Mouse (Mus musculus) hindbrain, embryonic 11.5 days (tissue): Measurements from ENCODE around the gene Tescl. TPM values are rescaled to one million over a fixed set of nuclear protein-coding genes. Genes with fewer than 3 reads are reported as not detected.

Experiments
- ATAC-seq: fragments of 200-750 bp; cut with Nextera tagmentation; 2 replicates; pipeline ENCODE4 v1.8.0; 2017; ENCODE audit warnings: mild to moderate bottlenecking, moderate TSS enrichment, moderate library complexity; ENCODE audit not compliant: low FRiP score
- DNase-seq: peaks from one replicate; pipeline ENCODE4 v3.0.0-alpha.2; 2015; ENCODE audit warnings: low spot score
- H3K27ac ChIP-seq: fragments of 300-500 bp; sonication (generic); 2 replicates; pipeline ENCODE4 v1.5.1; 2014; ENCODE audit warnings: mild to moderate bottlenecking, low read depth, low read length
- H3K27me3 ChIP-seq: fragments of 300-500 bp; sonication (generic); 2 replicates; pipeline ENCODE4 v1.6.1; 2014; ENCODE audit warnings: mild to moderate bottlenecking, low read length, moderate library complexity, mixed read lengths; ENCODE audit not compliant: control insufficient read depth, insufficient read depth
- H3K36me3 ChIP-seq: fragments of 300-500 bp; sonication (generic); 2 replicates; pipeline ENCODE4 v1.6.1; 2014; ENCODE audit warnings: mild to moderate bottlenecking, low read length, moderate library complexity, mixed read lengths; ENCODE audit not compliant: control insufficient read depth, insufficient read depth
- H3K4me1 ChIP-seq: fragments of 300-500 bp; sonication (generic); replicated peaks from 2 replicates; pipeline ENCODE4 v1.6.1; 2014; ENCODE audit warnings: low read length, mixed read lengths; ENCODE audit not compliant: control insufficient read depth, insufficient read depth
- H3K4me2 ChIP-seq: fragments of 300-500 bp; sonication (generic); replicated peaks from 2 replicates; pipeline ENCODE4 v1.6.1; 2014; ENCODE audit warnings: mild to moderate bottlenecking, low read depth, low read length
- H3K4me3 ChIP-seq: fragments of 300-500 bp; sonication (generic); 2 replicates; pipeline ENCODE4 v1.5.1; 2014; ENCODE audit warnings: low read depth, low read length
- H3K9ac ChIP-seq: fragments of 300-500 bp; sonication (generic); 2 replicates; pipeline ENCODE4 v1.6.1; 2014; ENCODE audit warnings: low read depth, low read length
- H3K9me3 ChIP-seq: fragments of 300-500 bp; sonication (generic); 2 replicates; pipeline ENCODE4 v1.6.1; 2016; ENCODE audit warnings: low read length; ENCODE audit not compliant: control insufficient read depth
- WGBS: fragments of 180-500 bp; shearing (Covaris S2); extraction: QIAGEN DNeasy Blood & Tissue Kit; methylation state at CpG from one replicate; pipeline ENCODE4 v1.1.7; 2014; 5-methylcytosine and 5-hydroxymethylcytosine counted together
- polyA plus RNA-seq: library from polyadenylated mRNA; unstranded; fragments of >200 nt; fragmentation: Nextera tagmentation; extraction: Ambion mirVana; gene quantifications from 2 replicates; pipeline ENCODE4 v1.2.1, GENCODE M21; 2014

The Tescl gene
- polyA plus RNA-seq, 1 experiment from 2014 or later: not detected

DNA sequence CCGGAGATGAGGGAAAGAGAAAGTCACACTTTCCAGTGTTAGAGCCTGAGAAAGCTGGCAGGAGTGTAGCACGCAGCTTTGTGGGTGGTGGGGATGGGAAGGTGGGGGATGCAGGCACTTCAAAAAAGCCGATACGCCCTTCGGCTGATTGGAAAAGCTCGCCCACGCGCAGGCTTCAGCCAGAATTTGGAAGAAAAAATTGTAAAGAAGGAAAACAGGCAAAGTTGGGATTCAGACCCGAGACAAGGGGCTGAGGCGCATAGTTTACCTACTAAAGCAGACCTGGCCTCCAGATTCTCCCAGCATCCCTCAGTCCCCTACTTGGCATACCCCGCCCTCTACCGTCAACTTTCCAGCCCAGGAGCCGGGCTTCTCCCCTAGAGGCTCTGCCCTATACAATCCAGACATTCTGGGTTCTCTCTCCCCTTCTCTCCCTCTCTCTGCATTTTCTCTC lies 8.0 kb downstream of the Tescl start:
- H3K27me3 ChIP-seq: no peaks in the 10 kb centered on the region
- H3K4me2 ChIP-seq: peak overlapping the region; percentile 39
- WGBS: 7% methylated on average over 13 of the region's 13 CpGs
- H3K27ac ChIP-seq: no peak overlapping the region
- no peaks in the 10 kb centered on the region for H3K9me3 ChIP-seq
- peak; percentile 77 for ATAC-seq
- H3K36me3 ChIP-seq: no peaks in the 10 kb centered on the region
- H3K4me1 ChIP-seq: no peaks in the 10 kb centered on the region
- H3K9ac ChIP-seq: peak overlapping the region; percentile 27; the same call in 1 of the 2 replicates
- peak overlapping the region; percentile 14 for H3K4me3 ChIP-seq
- DNase-seq: peak; percentile 64

DNA sequence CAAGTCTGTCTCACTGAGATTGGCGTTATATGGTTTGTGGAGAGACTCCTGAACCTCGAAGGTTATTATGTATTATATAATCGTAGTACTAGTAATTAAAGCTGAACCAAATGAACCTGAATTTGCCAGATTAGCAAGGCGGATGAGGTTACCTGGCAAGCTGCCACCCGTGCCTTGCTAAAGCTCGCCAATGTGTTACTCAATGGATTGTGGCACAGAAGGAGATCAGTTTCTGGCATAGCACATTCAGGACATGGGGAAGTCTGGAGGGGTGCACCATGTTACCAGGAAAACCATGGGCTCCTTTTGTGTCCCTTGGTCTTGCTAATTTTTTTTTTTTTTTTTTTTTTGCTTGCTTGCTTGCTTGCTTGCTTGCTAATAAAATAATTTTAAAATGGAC lies 8.5 kb downstream of the Tescl start:
- Histone ChIP-seq H3K4me1 (no peaks in the 10 kb centered on the region), H3K4me2 (no peak overlapping the region), H3K9me3 (no peaks in the 10 kb centered on the region), H3K4me3 (no peak overlapping the region), H3K36me3 (no peaks in the 10 kb centered on the region), H3K27me3 (no peaks in the 10 kb centered on the region), H3K9ac (no peak overlapping the region), H3K27ac (no peak overlapping the region)
- 90% methylated on average over 6 of the region's 6 CpGs for WGBS
- DNase-seq (no peak), ATAC-seq (no peak)

DNA sequence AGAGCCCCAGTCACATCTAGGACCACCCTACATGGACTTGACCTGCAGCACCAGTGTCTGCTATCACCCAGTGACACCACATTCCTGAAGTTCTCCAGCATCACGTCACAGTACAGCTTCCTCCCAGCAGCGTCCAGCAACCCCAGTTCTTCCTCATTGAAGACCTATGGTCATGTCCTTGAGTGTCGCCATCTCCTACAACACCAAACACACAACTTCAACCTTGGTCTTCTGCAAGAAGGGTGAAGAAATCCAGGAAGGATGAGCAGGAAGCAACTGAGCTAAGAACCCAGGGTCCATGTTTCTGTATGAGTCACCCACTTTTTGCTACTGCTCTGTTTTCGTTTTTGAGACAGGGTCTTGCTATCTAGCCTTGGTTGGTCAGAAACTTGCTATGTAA lies 11.1 kb downstream of the Tescl start:
- H3K27me3 ChIP-seq: no peaks in the 10 kb centered on the region
- no peaks in the 10 kb centered on the region for H3K9me3 ChIP-seq
- DNase-seq: no peak
- H3K27ac ChIP-seq: no peak overlapping the region
- H3K4me1 ChIP-seq: no peaks in the 10 kb centered on the region
- 84% methylated on average over 4 of the region's 4 CpGs for WGBS
- ATAC-seq: no peak
- no peaks in the 10 kb centered on the region for H3K36me3 ChIP-seq
- H3K4me2 ChIP-seq: no peak overlapping the region
- no peak overlapping the region for H3K9ac ChIP-seq
- H3K4me3 ChIP-seq: no peak overlapping the region

DNA sequence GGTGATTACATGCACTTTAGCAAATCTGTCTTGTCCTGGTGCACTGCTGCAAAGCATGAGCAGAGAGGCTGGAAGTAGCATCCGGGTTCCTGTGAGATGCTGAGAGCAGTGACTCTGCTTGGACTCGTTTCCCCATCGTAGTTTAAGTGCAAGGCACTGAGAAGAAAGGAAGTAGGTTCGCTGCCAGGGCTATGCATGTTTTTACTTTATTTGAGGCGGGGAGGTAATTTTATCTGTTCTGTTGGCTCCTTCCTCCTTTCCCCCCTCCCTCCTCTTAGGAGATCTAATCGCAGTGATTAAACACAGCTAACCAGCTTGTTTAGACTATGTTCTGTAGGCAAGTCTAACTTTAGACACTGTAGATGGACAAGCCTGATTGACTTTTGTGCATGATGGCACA lies 14.8 kb downstream of the Tescl start:
- H3K27ac ChIP-seq: no peak overlapping the region
- H3K27me3 ChIP-seq: no peaks in the 10 kb centered on the region
- no peak overlapping the region for H3K4me3 ChIP-seq
- 77% methylated on average over 6 of the region's 6 CpGs for WGBS
- H3K36me3 ChIP-seq: no peaks in the 10 kb centered on the region
- no peaks in the 10 kb centered on the region for H3K4me1 ChIP-seq
- no peak overlapping the region for H3K4me2 ChIP-seq
- DNase-seq (no peak), ATAC-seq (no peak)
- no peaks in the 10 kb centered on the region for H3K9me3 ChIP-seq
- H3K9ac ChIP-seq: no peak overlapping the region

DNA sequence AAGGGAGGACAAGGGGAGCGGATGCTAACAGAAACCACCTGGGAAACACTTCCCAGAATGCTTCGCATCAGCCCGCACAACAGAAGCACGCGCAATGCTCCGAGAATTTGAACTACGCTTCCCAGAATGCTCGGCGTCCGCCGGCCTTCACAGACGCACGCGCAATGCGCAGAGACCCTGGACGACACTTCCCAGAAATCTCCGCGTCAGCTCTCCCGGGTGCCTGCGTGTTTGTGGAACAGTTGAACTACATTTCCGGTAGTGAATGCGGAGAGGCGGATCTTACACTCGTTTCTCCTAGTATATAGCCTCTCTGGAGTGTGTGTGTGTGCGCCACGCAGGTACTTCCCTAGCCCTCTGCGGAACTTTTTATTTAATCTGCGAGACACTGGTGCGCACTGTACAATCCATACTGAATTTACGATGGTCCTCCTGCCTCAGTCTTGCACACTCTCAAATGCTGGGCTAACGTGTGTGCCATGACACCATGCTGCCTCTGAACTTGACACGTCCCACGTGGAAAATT lies 17.1 kb downstream of the Tescl start, which contains the start of gene Zfp94:
TSS of gene Zfp94 (minus strand) at position 100 of the 526 bp plus-strand sequence.
- H3K27ac ChIP-seq: peak within 1 kb of the TSS; percentile 58
- 1% methylated on average over 33 of the region's 33 CpGs for WGBS
- DNase-seq: peak; percentile 96

DNA sequence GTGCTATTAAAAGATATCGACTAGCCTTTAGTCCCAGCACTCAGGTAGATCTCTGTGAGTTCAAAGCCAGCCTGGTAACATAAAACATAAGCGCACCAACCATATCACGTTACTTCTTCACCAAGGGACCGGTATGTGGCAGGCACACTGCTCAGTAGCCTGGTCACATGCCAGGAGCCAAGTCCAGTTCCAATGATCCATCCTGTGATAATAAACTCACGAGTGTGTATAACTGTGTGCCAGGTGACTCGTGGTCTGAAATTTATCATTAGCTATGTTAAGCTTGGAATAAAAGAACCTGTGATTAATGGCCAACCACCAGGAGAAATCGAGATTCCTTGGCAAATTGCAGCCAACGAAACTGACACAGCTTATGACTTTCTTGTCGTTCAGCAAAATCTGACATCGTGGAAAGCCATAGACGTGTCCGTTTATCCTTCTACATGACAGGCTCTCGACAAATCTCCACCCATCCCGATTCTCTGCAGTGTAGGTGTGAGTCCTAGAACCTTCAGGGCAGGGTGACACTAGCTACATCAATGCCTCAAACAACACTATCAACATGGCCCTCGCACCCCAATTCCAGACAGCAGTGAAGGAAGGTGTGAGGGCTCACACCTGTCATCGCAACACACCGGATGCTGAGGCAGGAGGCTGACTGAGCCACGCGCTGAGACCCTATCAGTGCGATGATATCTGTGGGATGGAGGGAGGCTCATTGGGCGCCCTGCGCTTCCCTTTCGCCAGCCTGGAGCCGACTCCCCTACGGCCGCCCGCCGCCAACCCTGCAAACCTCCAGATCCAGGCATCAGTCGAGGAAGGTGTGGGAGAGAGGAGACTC lies 17.8 kb downstream of the Tescl start:
- WGBS: 32% methylated on average over 27 of the region's 29 CpGs
- ATAC-seq (0 out of 2 replicates have a peak, but pooled peaks have one; percentile 8), DNase-seq (no peak)
- no peaks in the 10 kb centered on the region for H3K4me1 ChIP-seq
- peak overlapping the region; percentile 53 for H3K4me3 ChIP-seq
- no peaks in the 10 kb centered on the region for H3K9me3 ChIP-seq
- H3K36me3 ChIP-seq: no peaks in the 10 kb centered on the region
- no peak overlapping the region for H3K27ac ChIP-seq
- peak overlapping the region; percentile 80 for H3K4me2 ChIP-seq
- H3K9ac ChIP-seq: peak overlapping the region; percentile 77
- H3K27me3 ChIP-seq: no peaks in the 10 kb centered on the region

More for the DNA sequence above, 17.1 kb downstream of the Tescl start, which contains the start of gene Zfp94:
- no peaks in the 10 kb centered on the region for H3K27me3 ChIP-seq
- H3K4me2 ChIP-seq: peak within 1 kb of the TSS; percentile 80
- ATAC-seq: peak; percentile 96
- no peaks in the 10 kb centered on the region for H3K9me3 ChIP-seq
- H3K4me3 ChIP-seq: peak within 1 kb of the TSS; percentile 53
- no peaks in the 10 kb centered on the region for H3K4me1 ChIP-seq
- peak within 1 kb of the TSS; percentile 77 for H3K9ac ChIP-seq
- no peaks in the 10 kb centered on the region for H3K36me3 ChIP-seq

DNA sequence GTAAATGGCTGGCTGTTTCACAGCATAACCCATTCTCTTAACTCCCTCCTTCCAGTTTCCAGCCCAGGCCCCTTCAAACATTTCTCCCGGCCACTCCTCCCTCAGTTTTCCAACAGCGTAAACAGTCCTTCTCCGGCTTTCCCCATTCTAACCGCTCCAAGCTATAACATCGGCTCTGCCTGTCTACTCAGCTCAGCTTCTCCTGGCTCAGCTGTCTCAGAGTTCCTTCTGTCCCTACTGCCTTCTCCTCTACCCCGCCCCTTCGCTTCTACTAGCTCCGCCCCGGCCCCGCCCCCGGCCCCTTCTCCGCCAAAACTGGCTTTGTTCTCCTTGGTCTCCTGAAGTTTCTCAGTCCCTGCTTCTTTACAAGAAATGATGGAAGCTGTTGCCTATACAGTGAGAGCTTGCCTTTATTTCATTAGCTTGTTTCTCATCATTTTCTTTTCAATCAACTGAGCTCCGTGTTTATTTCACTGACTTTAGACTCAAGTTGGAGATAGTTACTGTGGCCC lies 32.9 kb downstream of the Tescl start, which contains the start of gene Zfp61:
TSS of gene Zfp61 (minus strand) at position 462 of the 512 bp plus-strand sequence.
- H3K4me2 ChIP-seq: peak within 1 kb of the TSS; percentile 79
- no peaks in the 10 kb centered on the region for H3K27me3 ChIP-seq
- 0 out of 2 replicates have a peak, but pooled peaks cover 2% of the 10 kb centered on the region for H3K4me1 ChIP-seq
- H3K9me3 ChIP-seq: no peaks in the 10 kb centered on the region
- no peak within 1 kb of the TSS for H3K27ac ChIP-seq
- WGBS: 2% methylated on average over 13 of the region's 13 CpGs
- peak within 1 kb of the TSS; percentile 59 for H3K9ac ChIP-seq
- DNase-seq (peak; percentile 83), ATAC-seq (peak; percentile 69)
- peak within 1 kb of the TSS; percentile 79 for H3K4me3 ChIP-seq
- peaks cover 8% of the 10 kb centered on the region; the same call in 1 of the 2 replicates for H3K36me3 ChIP-seq

DNA sequence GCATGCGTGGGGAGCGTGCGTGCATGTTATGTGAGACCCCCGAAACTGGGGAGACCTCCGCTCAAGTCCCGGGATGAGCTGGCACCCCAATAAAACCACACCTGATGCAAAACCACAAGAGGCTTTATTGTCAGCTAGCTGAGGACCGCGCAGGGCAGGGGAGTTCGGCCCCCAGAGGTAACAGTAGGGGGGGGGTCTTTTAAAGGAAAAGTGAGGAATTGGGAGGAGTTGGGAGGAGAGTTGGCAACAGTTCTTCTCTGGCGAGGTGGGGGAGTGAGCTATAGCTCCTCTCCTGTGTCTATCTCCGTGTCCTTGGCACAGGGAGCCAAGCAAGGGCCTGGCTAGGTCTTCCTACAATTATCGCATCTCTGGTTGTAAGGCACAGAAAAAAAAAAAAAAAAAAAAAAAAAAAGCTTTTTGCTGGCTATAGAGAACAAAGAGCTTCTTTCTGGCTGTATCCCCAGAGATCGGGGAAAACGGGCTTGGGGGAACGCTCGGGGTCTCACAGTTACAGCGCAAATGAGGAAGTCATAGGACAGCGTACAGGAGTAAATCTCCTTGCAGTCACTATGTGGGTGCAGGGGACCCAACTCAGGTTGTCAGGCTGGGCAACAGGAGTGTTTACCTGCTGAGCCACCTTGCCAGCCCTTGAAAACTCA lies 33.8 kb downstream of the Tescl start:
- DNase-seq (peak; percentile 51), ATAC-seq (peak; percentile 43)
- Histone ChIP-seq H3K4me3 (peak overlapping the region; percentile 79), H3K36me3 (peaks cover 13% of the 10 kb centered on the region; the same call in 1 of the 2 replicates), H3K27ac (peak overlapping the region; percentile 91; the same call in 1 of the 2 replicates), H3K9me3 (no peaks in the 10 kb centered on the region), H3K4me2 (peak overlapping the region; percentile 79), H3K27me3 (no peaks in the 10 kb centered on the region), H3K9ac (peak overlapping the region; percentile 59), H3K4me1 (0 out of 2 replicates have a peak, but pooled peaks cover 2% of the 10 kb centered on the region)
- under 1% methylated on average over 18 of the region's 18 CpGs for WGBS
